Mouse (Mus musculus) midbrain, embryonic 12.5 days (tissue): ENCODE measurements at regions not wholly inside any gene's neighbourhood (a gene's known extent, or its start where the extent isn't known, plus 50 kb on each side); places are given as distances from the start of the nearest gene placed in this dataset.
A peak's percentile ranks its signal among the peaks of the same experiment; 100 is the strongest.

Source experiments
- ATAC-seq: fragments of 200-750 bp; cut with Nextera tagmentation; 2 replicates; pipeline ENCODE4 v1.8.0; 2017; ENCODE audit warnings: low read depth, moderate TSS enrichment, moderate library complexity; ENCODE audit not compliant: low FRiP score
- H3K27ac ChIP-seq: fragments of 300-500 bp; sonication (generic); replicated peaks from 2 replicates; pipeline ENCODE4 v1.5.1; 2016; ENCODE audit warnings: mild to moderate bottlenecking
- H3K27me3 ChIP-seq: fragments of 300-500 bp; sonication (generic); 2 replicates; pipeline ENCODE4 v1.6.1; 2016; ENCODE audit warnings: mild to moderate bottlenecking
- H3K36me3 ChIP-seq: fragments of 300-500 bp; sonication (generic); 2 replicates; pipeline ENCODE4 v1.6.1; 2016
- H3K4me1 ChIP-seq: fragments of 300-500 bp; sonication (generic); 2 replicates; pipeline ENCODE4 v1.6.1; 2016
- H3K4me2 ChIP-seq: fragments of 300-500 bp; sonication (generic); replicated peaks from 2 replicates; pipeline ENCODE4 v1.6.1; 2016; ENCODE audit warnings: mild to moderate bottlenecking, moderate library complexity
- H3K4me3 ChIP-seq: fragments of 300-500 bp; sonication (generic); 2 replicates; pipeline ENCODE4 v1.5.1; 2016; ENCODE audit warnings: mild to moderate bottlenecking
- H3K9ac ChIP-seq: fragments of 300-500 bp; sonication (generic); replicated peaks from 2 replicates; pipeline ENCODE4 v1.6.1; 2016; ENCODE audit warnings: mild to moderate bottlenecking, moderate library complexity
- H3K9me3 ChIP-seq: fragments of 300-500 bp; sonication (generic); 2 replicates; pipeline ENCODE4 v1.6.1; 2016; ENCODE audit warnings: mild to moderate bottlenecking
- WGBS: fragments of 180-500 bp; shearing (Covaris S2); methylation state at CpG from one replicate; pipeline ENCODE4 v1.1.7; 2016; 5-methylcytosine and 5-hydroxymethylcytosine counted together

DNA sequence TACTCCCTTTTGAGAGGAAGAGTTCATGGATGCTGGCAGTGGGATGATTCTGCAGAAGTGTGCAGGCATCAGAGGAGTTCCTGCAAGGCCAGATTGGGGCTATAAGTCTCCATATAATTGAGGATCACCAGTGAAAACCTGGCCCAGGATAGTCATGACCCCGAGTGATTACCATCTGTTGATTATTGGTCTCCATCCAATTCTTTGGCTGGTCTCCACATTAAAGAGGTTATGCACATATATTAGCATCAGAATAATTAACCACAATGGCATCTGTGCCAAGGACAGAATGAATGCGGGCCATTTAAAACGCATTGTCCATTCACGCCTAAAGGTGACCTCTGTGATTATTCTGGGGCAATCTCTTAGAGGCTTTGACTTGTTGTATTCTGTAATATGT lies 161.5 kb upstream of the Sash1 start:
- Histone ChIP-seq H3K4me3 (no peak overlapping the region), H3K9me3 (peaks cover 4% of the 10 kb centered on the region; the same call in 1 of the 2 replicates), H3K27me3 (no peaks in the 10 kb centered on the region), H3K9ac (no peak overlapping the region), H3K4me1 (no peaks in the 10 kb centered on the region), H3K4me2 (no peak overlapping the region), H3K36me3 (no peaks in the 10 kb centered on the region), H3K27ac (no peak overlapping the region)
- WGBS: 83% methylated on average over 4 of the region's 4 CpGs
- ATAC-seq: no peak

DNA sequence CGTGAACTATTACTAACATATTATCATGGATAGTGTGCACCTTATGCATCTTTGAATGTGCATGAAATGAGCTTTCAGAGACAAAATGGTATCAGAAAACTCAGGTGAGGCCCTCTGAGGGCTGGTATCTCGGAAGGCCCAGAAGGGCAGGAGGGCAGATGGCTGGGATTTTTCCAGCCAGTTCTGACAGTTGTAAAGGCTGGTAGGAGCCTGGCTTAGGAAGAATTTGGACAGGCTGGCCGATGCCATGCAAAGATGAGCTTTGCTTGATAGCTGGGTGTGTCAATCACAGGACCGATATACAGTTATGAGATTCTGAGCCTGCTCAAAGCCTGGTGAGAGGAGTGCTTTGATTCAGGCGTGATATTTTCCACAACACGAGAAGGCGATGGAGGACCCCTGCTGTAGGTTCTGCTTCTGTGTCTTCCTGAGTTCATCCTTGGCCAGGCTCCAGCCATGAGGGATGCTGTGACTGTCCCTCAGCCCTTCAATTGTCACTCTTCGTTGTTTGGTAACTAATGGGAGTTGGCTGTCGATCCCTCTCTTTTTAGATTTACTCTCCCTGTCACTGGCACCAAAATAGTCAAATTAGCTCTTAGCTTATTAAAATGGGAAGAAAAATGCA lies 159.0 kb upstream of the Sash1 start:
- Histone ChIP-seq H3K4me2 (no peak overlapping the region), H3K9me3 (peaks cover 4% of the 10 kb centered on the region; the same call in 1 of the 2 replicates), H3K4me1 (no peaks in the 10 kb centered on the region), H3K9ac (no peak overlapping the region), H3K4me3 (no peak overlapping the region), H3K27ac (0 out of 2 replicates have a peak overlapping the region, but pooled peaks have one; percentile 30), H3K27me3 (no peaks in the 10 kb centered on the region), H3K36me3 (no peaks in the 10 kb centered on the region)
- no peak for ATAC-seq
- WGBS: 88% methylated on average over 9 of the region's 9 CpGs

- Histone ChIP-seq H3K36me3 (no peaks in the 10 kb centered on the region), H3K9ac (no peak overlapping the region), H3K4me3 (no peak overlapping the region), H3K4me2 (no peak overlapping the region), H3K27ac (no peak overlapping the region), H3K4me1 (no peaks in the 10 kb centered on the region), H3K27me3 (no peaks in the 10 kb centered on the region), H3K9me3 (peaks cover 4% of the 10 kb centered on the region; the same call in 1 of the 2 replicates)
- ATAC-seq: no peak
- 80% methylated on average over 1 of the region's 1 CpGs for WGBS
Measured at GRCm38 (mm10) chr10:9043507-9043906, 157.6 kb upstream of the Sash1 start.

DNA sequence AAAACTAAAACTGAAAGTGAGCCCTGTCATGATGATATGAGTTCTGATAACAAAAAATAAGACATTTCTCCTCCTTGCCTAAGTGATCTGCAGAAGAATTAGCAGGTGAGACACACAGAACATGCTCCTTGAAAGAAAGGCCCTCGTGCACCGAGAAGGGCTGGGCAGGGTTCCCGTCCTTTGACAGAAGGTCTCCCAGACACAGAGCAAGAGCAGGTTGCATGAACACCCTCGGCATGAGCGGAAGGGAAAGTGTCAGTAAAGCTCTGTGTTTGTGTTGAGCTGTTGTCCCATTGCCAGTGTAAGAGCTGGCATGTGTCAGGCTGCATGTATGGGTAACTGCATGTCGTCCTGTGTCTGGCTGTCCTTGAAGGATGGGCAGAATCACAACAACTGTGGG lies 144.6 kb upstream of the Sash1 start:
- Histone ChIP-seq H3K9me3 (no peaks in the 10 kb centered on the region), H3K27ac (no peak overlapping the region), H3K9ac (no peak overlapping the region), H3K4me1 (no peaks in the 10 kb centered on the region), H3K27me3 (no peaks in the 10 kb centered on the region), H3K36me3 (no peaks in the 10 kb centered on the region), H3K4me3 (no peak overlapping the region), H3K4me2 (no peak overlapping the region)
- ATAC-seq: no peak
- 87% methylated on average over 6 of the region's 6 CpGs for WGBS

DNA sequence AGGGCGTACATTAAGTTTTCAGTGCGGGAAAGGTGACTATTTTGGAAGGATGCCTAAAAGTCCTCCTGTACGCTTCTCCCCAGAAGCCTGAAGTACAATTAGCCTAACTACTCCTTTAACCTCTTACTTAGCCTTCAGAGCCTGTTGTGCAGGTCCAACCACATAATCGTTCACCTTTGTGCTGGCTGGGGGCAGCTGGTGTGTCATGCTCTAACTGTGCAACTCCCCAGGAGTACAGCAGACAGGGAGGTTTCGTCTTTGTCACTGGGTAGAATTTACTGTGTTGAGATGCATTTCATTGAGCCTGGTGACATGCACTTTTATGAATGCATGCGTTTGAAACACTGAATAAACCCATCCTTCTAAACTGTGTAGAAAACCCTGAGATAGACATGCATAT lies 143.6 kb upstream of the Sash1 start:
- 89% methylated on average over 6 of the region's 6 CpGs for WGBS
- H3K4me3 ChIP-seq: no peak overlapping the region

GRCm38 (mm10) chr10:9027070-9027807 lies 141.4 kb upstream of the Sash1 start:
- no peak overlapping the region for H3K27ac ChIP-seq
- WGBS: 90% methylated on average over 12 of the region's 12 CpGs
- no peak overlapping the region for H3K9ac ChIP-seq
- no peak overlapping the region for H3K4me3 ChIP-seq
- no peak overlapping the region for H3K4me2 ChIP-seq
- no peaks in the 10 kb centered on the region for H3K36me3 ChIP-seq
- H3K27me3 ChIP-seq: no peaks in the 10 kb centered on the region
- H3K4me1 ChIP-seq: no peaks in the 10 kb centered on the region
- H3K9me3 ChIP-seq: no peaks in the 10 kb centered on the region
- no peak for ATAC-seq

More for the DNA sequence above, 143.6 kb upstream of the Sash1 start:
- ATAC-seq: no peak
- no peaks in the 10 kb centered on the region for H3K9me3 ChIP-seq
- H3K4me1 ChIP-seq: no peaks in the 10 kb centered on the region
- H3K9ac ChIP-seq: no peak overlapping the region
- H3K36me3 ChIP-seq: no peaks in the 10 kb centered on the region
- H3K27me3 ChIP-seq: no peaks in the 10 kb centered on the region
- no peak overlapping the region for H3K27ac ChIP-seq
- H3K4me2 ChIP-seq: no peak overlapping the region

- no peaks in the 10 kb centered on the region for H3K36me3 ChIP-seq
- ATAC-seq: no peak
- no peak overlapping the region for H3K9ac ChIP-seq
- H3K4me1 ChIP-seq: no peaks in the 10 kb centered on the region
- H3K9me3 ChIP-seq: no peaks in the 10 kb centered on the region
- no peaks in the 10 kb centered on the region for H3K27me3 ChIP-seq
- H3K4me2 ChIP-seq: no peak overlapping the region
- no peak overlapping the region for H3K4me3 ChIP-seq
- 84% methylated on average over 11 of the region's 11 CpGs for WGBS
- H3K27ac ChIP-seq: no peak overlapping the region
Measured at GRCm38 (mm10) chr10:9014810-9015505, 129.1 kb upstream of the Sash1 start.

DNA sequence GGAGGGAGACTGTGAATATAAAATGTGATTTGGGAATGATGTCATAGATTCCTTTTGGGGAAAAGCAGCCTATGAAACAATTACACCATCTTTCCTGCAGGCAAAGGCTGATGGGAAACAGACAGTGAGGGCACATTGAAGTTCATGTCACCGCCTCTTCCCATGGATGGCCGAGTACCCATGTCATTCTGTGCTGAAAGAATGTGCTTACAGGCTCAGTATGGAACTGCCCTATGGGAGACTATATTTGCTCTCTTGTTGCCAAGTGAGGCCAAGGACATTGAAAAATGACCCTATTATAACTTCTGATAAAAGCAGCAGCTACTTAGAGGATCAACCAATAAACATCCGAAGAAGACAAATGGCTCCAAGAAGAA lies 127.7 kb upstream of the Sash1 start:
- ATAC-seq: no peak
- WGBS: 72% methylated on average over 3 of the region's 3 CpGs
- H3K4me3 ChIP-seq: no peak overlapping the region
- H3K4me1 ChIP-seq: no peaks in the 10 kb centered on the region
- H3K9me3 ChIP-seq: no peaks in the 10 kb centered on the region
- H3K9ac ChIP-seq: no peak overlapping the region
- H3K27me3 ChIP-seq: no peaks in the 10 kb centered on the region
- H3K36me3 ChIP-seq: no peaks in the 10 kb centered on the region
- no peak overlapping the region for H3K27ac ChIP-seq
- no peak overlapping the region for H3K4me2 ChIP-seq

GRCm38 (mm10) chr10:9012829-9013548 lies 127.1 kb upstream of the Sash1 start:
- peak; percentile 82 for ATAC-seq
- no peaks in the 10 kb centered on the region for H3K36me3 ChIP-seq
- H3K27me3 ChIP-seq: no peaks in the 10 kb centered on the region
- no peaks in the 10 kb centered on the region for H3K4me1 ChIP-seq
- 39% methylated on average over 5 of the region's 5 CpGs for WGBS
- no peaks in the 10 kb centered on the region for H3K9me3 ChIP-seq
- H3K27ac ChIP-seq: no peak overlapping the region
- no peak overlapping the region for H3K9ac ChIP-seq
- H3K4me3 ChIP-seq: no peak overlapping the region
- no peak overlapping the region for H3K4me2 ChIP-seq

GRCm38 (mm10) chr10:9011906-9012305 lies 126.0 kb upstream of the Sash1 start:
- no peaks in the 10 kb centered on the region for H3K9me3 ChIP-seq
- no peaks in the 10 kb centered on the region for H3K36me3 ChIP-seq
- no peaks in the 10 kb centered on the region for H3K4me1 ChIP-seq
- H3K27me3 ChIP-seq: no peaks in the 10 kb centered on the region
- no peak for ATAC-seq
- WGBS: 73% methylated on average over 2 of the region's 2 CpGs
- no peak overlapping the region for H3K27ac ChIP-seq
- no peak overlapping the region for H3K4me2 ChIP-seq
- H3K4me3 ChIP-seq: no peak overlapping the region
- H3K9ac ChIP-seq: no peak overlapping the region

- H3K9me3 ChIP-seq: no peaks in the 10 kb centered on the region
- no peak overlapping the region for H3K27ac ChIP-seq
- no peak overlapping the region for H3K4me2 ChIP-seq
- H3K36me3 ChIP-seq: no peaks in the 10 kb centered on the region
- no peak overlapping the region for H3K9ac ChIP-seq
- no peak overlapping the region for H3K4me3 ChIP-seq
- no peak for ATAC-seq
- H3K4me1 ChIP-seq: no peaks in the 10 kb centered on the region
- H3K27me3 ChIP-seq: no peaks in the 10 kb centered on the region
- WGBS: 86% methylated on average over 13 of the region's 13 CpGs
Measured at GRCm38 (mm10) chr10:9010191-9010590, 124.3 kb upstream of the Sash1 start.
